26 mouse cellular contexts compared by ENCODE assay signal in the genomic region with DNA sequence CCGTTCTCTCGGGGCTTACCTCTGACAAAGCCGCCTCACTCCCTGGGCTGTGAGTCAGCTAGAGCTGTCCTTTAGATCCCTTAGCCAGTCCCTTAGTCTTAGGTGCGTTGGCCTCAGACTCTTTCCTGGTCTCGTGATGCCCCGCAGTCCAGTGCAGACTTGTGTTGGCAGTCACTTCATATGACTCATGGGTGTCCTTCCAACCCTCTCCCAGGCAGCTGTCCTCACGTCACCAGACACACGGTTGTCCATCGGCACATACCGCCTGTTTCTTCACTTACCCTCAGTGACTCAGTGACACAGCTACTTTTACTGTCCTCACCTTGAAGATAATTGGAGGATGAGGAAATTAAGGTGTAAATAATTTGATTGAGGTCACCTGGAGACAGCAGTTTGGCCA. TPM values are rescaled to one million over a fixed set of nuclear protein-coding genes. Genes with fewer than 3 reads are reported as not detected.
DNase-seq lines count a peak whose midpoint lies in the region; ATAC-seq and TF ChIP-seq lines count a peak whose summit lies in the region.
"Had no signal": no experiment of that assay in that cellular context is flagged by ENCODE, and none has a peak within 500 bp of the region (broad histone marks: within the 10 kb centered on the region; RNA-seq: fewer than 3 reads in every experiment).

No protein-coding gene starts in this region.

- H3K9me3 ChIP-seq in heart, embryonic 10.5 days, result no peaks in the 10 kb centered on the region
- H3K9me3 ChIP-seq in stomach, postnatal 0 days (ENCODE audit: control insufficient read depth, low read length), result no peaks in the 10 kb centered on the region
- no peaks in the 10 kb centered on the region for H3K9me3 ChIP-seq in hindbrain, embryonic 13.5 days
- H3K9me3 ChIP-seq: embryonic facial prominence, embryonic 12.5 days; forebrain, embryonic 15.5 days; heart, embryonic 13.5 days; megakaryocyte, embryonic 14.5 days; midbrain, embryonic 15.5 days; neural tube, embryonic 15.5 days had no signal

- no peak overlapping the region for H3K9ac ChIP-seq in stomach, postnatal 0 days (ENCODE audit: low read length)
- no peak overlapping the region for H3K9ac ChIP-seq in hindbrain, embryonic 13.5 days
- H3K9ac ChIP-seq: embryonic facial prominence, embryonic 12.5 days; forebrain, embryonic 15.5 days; heart, embryonic 13.5 days; liver, postnatal 0 days; midbrain, embryonic 15.5 days; neural tube, embryonic 15.5 days had no signal

- peak; percentile 49; the same call in 1 of the 2 replicates for ATAC-seq in stomach, postnatal 0 days (ENCODE audit: low FRiP score, low TSS enrichment)
- no peak for ATAC-seq in hindbrain, embryonic 13.5 days (ENCODE audit: low FRiP score)
- ATAC-seq: forebrain, embryonic 15.5 days; hindbrain, postnatal 0 days; liver, postnatal 0 days; midbrain, embryonic 15.5 days had no signal

- peaks cover 79% of the 10 kb centered on the region for H3K36me3 ChIP-seq in heart, embryonic 10.5 days
- H3K36me3 ChIP-seq in stomach, postnatal 0 days (ENCODE audit: control insufficient read depth, insufficient read depth, low read length), result peaks cover 23% of the 10 kb centered on the region; the same call in 1 of the 2 replicates
- peaks cover 78% of the 10 kb centered on the region for H3K36me3 ChIP-seq in hindbrain, embryonic 13.5 days

- no peak for TF ChIP-seq CTCF in stomach, postnatal 0 days (IDR thresholded peaks at IDR 0.05; ENCODE audit: low read depth)

- no peak for TF ChIP-seq EP300 in stomach, postnatal 0 days (optimal IDR thresholded peaks at IDR 0.05)

- WGBS in heart, embryonic 10.5 days, result 91% methylated on average over 10 of the region's 10 CpGs
- 91% methylated on average over 10 of the region's 10 CpGs for WGBS in stomach, postnatal 0 days
- WGBS in hindbrain, embryonic 13.5 days, result 98% methylated on average over 10 of the region's 10 CpGs

- peak; percentile 48 to 59 for DNase-seq in heart, adult 18-20 months
- DNase-seq in heart, embryonic 10.5 days (ENCODE audit: low spot score), result no peak
- DNase-seq in adrenal gland, adult (ENCODE audit: inconsistent age in 2 of 2, low spot score in 1 of 2), result peak; percentile 88 to 95
- DNase-seq in adrenal gland, postnatal 25 days, result peak; percentile 59
- no peak for DNase-seq in stomach, postnatal 0 days (ENCODE audit: low spot score)
- DNase-seq in spleen, adult 18-20 months, result no peak
- DNase-seq: B cell, adult 2 months; cerebellum, adult 11 months; cerebellum, postnatal 10 days; kidney, adult 18-20 months; left cerebral cortex, postnatal 4 days; liver; liver, postnatal 0 days; lung, postnatal 14 days; thymus, adult 18-20 months had no signal

- no peaks in the 10 kb centered on the region for H3K4me1 ChIP-seq in heart, embryonic 10.5 days
- no peaks in the 10 kb centered on the region for H3K4me1 ChIP-seq in stomach, postnatal 0 days (replicated peaks; ENCODE audit: control insufficient read depth, insufficient read depth)
- H3K4me1 ChIP-seq in hindbrain, embryonic 13.5 days (replicated peaks), result no peaks in the 10 kb centered on the region
- H3K4me1 ChIP-seq: embryonic facial prominence, embryonic 12.5 days; forebrain, embryonic 15.5 days; heart, embryonic 13.5 days; midbrain, embryonic 15.5 days; neural tube, embryonic 15.5 days had no signal

- H3K4me2 ChIP-seq in stomach, postnatal 0 days (replicated peaks; ENCODE audit: low read depth), result no peak overlapping the region
- no peak overlapping the region for H3K4me2 ChIP-seq in hindbrain, embryonic 13.5 days
- H3K4me2 ChIP-seq: embryonic facial prominence, embryonic 12.5 days; forebrain, embryonic 15.5 days; heart, embryonic 13.5 days; midbrain, embryonic 15.5 days; neural tube, embryonic 15.5 days had no signal

- H3K4me3 ChIP-seq in heart, embryonic 10.5 days, result no peak overlapping the region
- H3K4me3 ChIP-seq in stomach, postnatal 0 days (ENCODE audit: low read depth, low read length), result no peak overlapping the region
- H3K4me3 ChIP-seq in hindbrain, embryonic 13.5 days, result no peak overlapping the region
- H3K4me3 ChIP-seq: embryonic facial prominence, embryonic 12.5 days; erythroblast, embryonic 14.5 days; forebrain, embryonic 15.5 days; heart, embryonic 13.5 days; layer of hippocampus, adult 2 months; megakaryocyte, embryonic 14.5 days; midbrain, embryonic 15.5 days; neural tube, embryonic 15.5 days had no signal

- no peak overlapping the region for H3K27ac ChIP-seq in heart, embryonic 10.5 days
- H3K27ac ChIP-seq in stomach, postnatal 0 days (replicated peaks), result no peak overlapping the region
- H3K27ac ChIP-seq in hindbrain, embryonic 13.5 days, result no peak overlapping the region
- H3K27ac ChIP-seq: embryonic facial prominence, embryonic 12.5 days; forebrain, embryonic 15.5 days; heart, embryonic 13.5 days; hindbrain, postnatal 0 days; kidney, postnatal 0 days; layer of hippocampus, adult 2 months; midbrain, embryonic 15.5 days; neural tube, embryonic 15.5 days had no signal

- no peaks in the 10 kb centered on the region for H3K27me3 ChIP-seq in heart, embryonic 10.5 days (ENCODE audit: insufficient read depth, poor library complexity, severe bottlenecking)
- no peaks in the 10 kb centered on the region for H3K27me3 ChIP-seq in stomach, postnatal 0 days (ENCODE audit: control insufficient read depth, insufficient read depth, low read length)
- no peaks in the 10 kb centered on the region for H3K27me3 ChIP-seq in hindbrain, embryonic 13.5 days
- H3K27me3 ChIP-seq: embryonic facial prominence, embryonic 12.5 days; forebrain, embryonic 15.5 days; heart, embryonic 13.5 days; megakaryocyte, embryonic 14.5 days; midbrain, embryonic 15.5 days; neural tube, embryonic 15.5 days had no signal

RNA-seq across cellular contexts. Expression of a gene that starts 12.3 kb away (rescaled TPM):
- 1 to 10 TPM; 4.2 to 4.5 TPM for total RNA-seq in heart, adult 18-20 months (2021)
- polyA plus RNA-seq in heart, embryonic 10.5 days (2016; fragmentation: Nextera tagmentation; extraction: Ambion mirVana), result 12.2 and 15.4 TPM in 2 replicates
- total RNA-seq in adrenal gland, postnatal 25 days (2021), result 3.7 and 4.3 TPM in 2 replicates
- 7.3 and 8.0 TPM in 2 replicates for polyA plus RNA-seq in stomach, postnatal 0 days (2015; fragmentation: Nextera tagmentation; extraction: Ambion mirVana)
- 8.3 and 8.5 TPM in 2 replicates for polyA plus RNA-seq in hindbrain, embryonic 13.5 days (2015; fragmentation: Nextera tagmentation; extraction: Ambion mirVana)
- polyA plus RNA-seq: erythroblast, embryonic 14.5 days had no signal

RNA-seq across cellular contexts. Expression of a gene that starts 22.2 kb away (rescaled TPM):
- 10 to 100 TPM; 26.7 to 29.0 TPM for total RNA-seq in heart, adult 18-20 months (2021)
- polyA plus RNA-seq in heart, embryonic 10.5 days (2016; fragmentation: Nextera tagmentation; extraction: Ambion mirVana), result 26.6 and 31.5 TPM in 2 replicates
- 35.5 and 40.7 TPM in 2 replicates for total RNA-seq in adrenal gland, postnatal 25 days (2021)
- 29.4 and 30.8 TPM in 2 replicates for polyA plus RNA-seq in stomach, postnatal 0 days (2015; fragmentation: Nextera tagmentation; extraction: Ambion mirVana)
- polyA plus RNA-seq in hindbrain, embryonic 13.5 days (2015; fragmentation: Nextera tagmentation; extraction: Ambion mirVana), result 42.1 and 42.3 TPM in 2 replicates

RNA-seq across cellular contexts. Expression of a gene that starts 29.2 kb away (rescaled TPM):
- total RNA-seq in heart, adult 18-20 months (2021), result under 1 TPM; 0.13 to 0.74 TPM
- 37.4 and 38.9 TPM in 2 replicates for polyA plus RNA-seq in heart, embryonic 10.5 days (2016; fragmentation: Nextera tagmentation; extraction: Ambion mirVana)
- 7.6 and 10.7 TPM in 2 replicates for total RNA-seq in adrenal gland, postnatal 25 days (2021)
- 14.7 and 17.0 TPM in 2 replicates for polyA plus RNA-seq in stomach, postnatal 0 days (2015; fragmentation: Nextera tagmentation; extraction: Ambion mirVana)
- polyA plus RNA-seq in hindbrain, embryonic 13.5 days (2015; fragmentation: Nextera tagmentation; extraction: Ambion mirVana), result 16.9 and 19.1 TPM in 2 replicates

RNA-seq across cellular contexts. Expression of a gene that starts 48.6 kb away (rescaled TPM):
- total RNA-seq in heart, adult 18-20 months (2021), result 1 to 10 TPM; 1.9 to 2.2 TPM
- polyA plus RNA-seq in heart, embryonic 10.5 days (2016; fragmentation: Nextera tagmentation; extraction: Ambion mirVana), result 5.4 and 6.1 TPM in 2 replicates
- total RNA-seq in adrenal gland, postnatal 25 days (2021), result 6.6 and 7.8 TPM in 2 replicates
- 2.6 TPM in 2 replicates for polyA plus RNA-seq in stomach, postnatal 0 days (2015; fragmentation: Nextera tagmentation; extraction: Ambion mirVana)
- polyA plus RNA-seq in hindbrain, embryonic 13.5 days (2015; fragmentation: Nextera tagmentation; extraction: Ambion mirVana), result 9.5 and 10.4 TPM in 2 replicates

Comparison
In these comparisons a context has a peak if more than half of its experiments do, and no peak if none do; other contexts are left out.
1. DNase-seq: peak in heart, adult 18-20 months (2 of 2), adrenal gland, adult (2 of 2) and adrenal gland, postnatal 25 days (single experiment); none in heart, embryonic 10.5 days (single experiment), stomach, postnatal 0 days (single experiment) and spleen, adult 18-20 months (0 of 2).